Comparison of ENCODE assay signal across 10 mouse cellular contexts in genomic region chr19:38901146-38902135, GRCm38 (mm10). TPM values are rescaled to one million over a fixed set of nuclear protein-coding genes. Genes with fewer than 3 reads are reported as not detected.
DNase-seq lines count a peak whose midpoint lies in the region; ATAC-seq and TF ChIP-seq lines count a peak whose summit lies in the region.
"Had no signal": no experiment of that assay in that cellular context is flagged by ENCODE, and none has a peak within 500 bp of the region (broad histone marks: within the 10 kb centered on the region; RNA-seq: fewer than 3 reads in every experiment).

No protein-coding gene starts in this region.

- TF ChIP-seq POLR2A in lung, adult 2 months (IDR thresholded peaks at IDR 0.05; ENCODE audit: borderline replicate concordance, extremely low read depth, low read depth, low read length) = no peak

- intact Hi-C loops in gastrocnemius, postnatal 36 days (cut with DNase I) = no loop called here

- H3K4me3 ChIP-seq in heart, embryonic 13.5 days = no peak overlapping the region
- no peak overlapping the region for H3K4me3 ChIP-seq in heart, embryonic 10.5 days
- H3K4me3 ChIP-seq in lung, embryonic 15.5 days = no peak overlapping the region
- H3K4me3 ChIP-seq in lung, adult 2 months (replicated peaks; ENCODE audit: extremely low read depth, low read depth, low read length) = no peak overlapping the region
- no peak overlapping the region for H3K4me3 ChIP-seq in midbrain, embryonic 16.5 days (ENCODE audit: low read depth, low read length)
- H3K4me3 ChIP-seq: embryonic facial prominence, embryonic 12.5 days; megakaryocyte, embryonic 14.5 days had no signal

- no peak for DNase-seq in heart, embryonic 10.5 days (ENCODE audit: low spot score)
- DNase-seq in lung, adult 2 months = no peak
- DNase-seq in cerebellum, postnatal 10 days = peak; percentile 65 to 76
- DNase-seq in gastrocnemius, postnatal 36 days = no peak

- H3K9ac ChIP-seq in heart, embryonic 13.5 days = no peak overlapping the region
- no peak overlapping the region for H3K9ac ChIP-seq in lung, embryonic 15.5 days
- H3K9ac ChIP-seq in midbrain, embryonic 16.5 days (ENCODE audit: low read depth, low read length) = no peak overlapping the region
- H3K9ac ChIP-seq: embryonic facial prominence, embryonic 12.5 days had no signal

- no peak for ATAC-seq in heart, embryonic 13.5 days (ENCODE audit: extremely low read depth, insufficient number of reproducible peaks, low FRiP score, low TSS enrichment)
- peak; percentile 91 for ATAC-seq in lung, embryonic 15.5 days (ENCODE audit: borderline replicate concordance, extremely low read depth, low FRiP score, low TSS enrichment)
- peak; percentile 73; the same call in 1 of the 2 replicates for ATAC-seq in midbrain, embryonic 16.5 days
- no peak for ATAC-seq in monocyte, adult 5-6 weeks (replicated peaks; ENCODE audit: insufficient number of reproducible peaks, low FRiP score, low TSS enrichment, poor library complexity, severe bottlenecking)

- 69% methylated on average over 12 of the region's 12 CpGs for WGBS in heart, embryonic 13.5 days
- 82% methylated on average over 12 of the region's 12 CpGs for WGBS in heart, embryonic 10.5 days
- 49% methylated on average over 12 of the region's 12 CpGs for WGBS in lung, embryonic 15.5 days
- WGBS in lung, adult 2 months = 51% methylated on average over 12 of the region's 12 CpGs
- WGBS in midbrain, embryonic 16.5 days = 69% methylated on average over 12 of the region's 12 CpGs

- H3K9me3 ChIP-seq in heart, embryonic 13.5 days = no peaks in the 10 kb centered on the region
- no peaks in the 10 kb centered on the region for H3K9me3 ChIP-seq in heart, embryonic 10.5 days
- no peaks in the 10 kb centered on the region for H3K9me3 ChIP-seq in lung, embryonic 15.5 days
- H3K9me3 ChIP-seq in midbrain, embryonic 16.5 days (replicated peaks; ENCODE audit: control insufficient read depth, low read length, poor library complexity, severe bottlenecking) = no peaks in the 10 kb centered on the region
- H3K9me3 ChIP-seq: embryonic facial prominence, embryonic 12.5 days; megakaryocyte, embryonic 14.5 days had no signal

- H3K4me2 ChIP-seq in heart, embryonic 13.5 days = peak overlapping the region; percentile 20; the same call in 1 of the 2 replicates
- no peak overlapping the region for H3K4me2 ChIP-seq in lung, embryonic 15.5 days
- no peak overlapping the region for H3K4me2 ChIP-seq in midbrain, embryonic 16.5 days (ENCODE audit: low read length)
- H3K4me2 ChIP-seq: embryonic facial prominence, embryonic 12.5 days had no signal

- TF ChIP-seq CTCF in lung, adult 2 months (IDR thresholded peaks at IDR 0.05; ENCODE audit: insufficient read depth, low read length) = no peak

- H3K36me3 ChIP-seq in heart, embryonic 13.5 days = peaks cover 16% of the 10 kb centered on the region; the same call in 1 of the 2 replicates
- no peaks in the 10 kb centered on the region for H3K36me3 ChIP-seq in heart, embryonic 10.5 days
- H3K36me3 ChIP-seq in lung, embryonic 15.5 days = no peaks in the 10 kb centered on the region
- H3K36me3 ChIP-seq in midbrain, embryonic 16.5 days (ENCODE audit: control insufficient read depth, insufficient read depth, low read length) = no peaks in the 10 kb centered on the region
- H3K36me3 ChIP-seq: embryonic facial prominence, embryonic 12.5 days had no signal

- 0 out of 2 replicates have a peak, but pooled peaks cover 5% of the 10 kb centered on the region for H3K4me1 ChIP-seq in heart, embryonic 13.5 days
- no peaks in the 10 kb centered on the region for H3K4me1 ChIP-seq in heart, embryonic 10.5 days
- no peaks in the 10 kb centered on the region for H3K4me1 ChIP-seq in lung, embryonic 15.5 days
- no peaks in the 10 kb centered on the region for H3K4me1 ChIP-seq in lung, adult 2 months (ENCODE audit: control insufficient read depth, insufficient read depth, low read length)
- no peaks in the 10 kb centered on the region for H3K4me1 ChIP-seq in midbrain, embryonic 16.5 days (ENCODE audit: control insufficient read depth, insufficient read depth, low read length)
- H3K4me1 ChIP-seq: embryonic facial prominence, embryonic 12.5 days; megakaryocyte, embryonic 14.5 days had no signal

- no peaks in the 10 kb centered on the region for H3K27me3 ChIP-seq in heart, embryonic 13.5 days (replicated peaks)
- no peaks in the 10 kb centered on the region for H3K27me3 ChIP-seq in heart, embryonic 10.5 days (ENCODE audit: insufficient read depth, poor library complexity, severe bottlenecking)
- H3K27me3 ChIP-seq in lung, embryonic 15.5 days = no peaks in the 10 kb centered on the region
- H3K27me3 ChIP-seq in midbrain, embryonic 16.5 days (ENCODE audit: control insufficient read depth, insufficient read depth, low read depth, low read length) = no peaks in the 10 kb centered on the region
- H3K27me3 ChIP-seq: embryonic facial prominence, embryonic 12.5 days; megakaryocyte, embryonic 14.5 days had no signal

- no peak overlapping the region for H3K27ac ChIP-seq in heart, embryonic 13.5 days (replicated peaks)
- no peak overlapping the region for H3K27ac ChIP-seq in heart, embryonic 10.5 days
- peak overlapping the region; percentile 69 for H3K27ac ChIP-seq in lung, embryonic 15.5 days
- no peak overlapping the region; the same call in 1 of the 2 replicates for H3K27ac ChIP-seq in midbrain, embryonic 16.5 days (ENCODE audit: low read length)
- H3K27ac ChIP-seq: embryonic facial prominence, embryonic 12.5 days had no signal

RNA-seq across cellular contexts. Expression of gene Hells, which starts 29.3 kb away (rescaled TPM):
- polyA plus RNA-seq in heart, embryonic 13.5 days (2015; fragmentation: Nextera tagmentation; extraction: Ambion mirVana) = 20.6 and 22.9 TPM in 2 replicates
- 40.2 and 60.3 TPM in 2 replicates for polyA plus RNA-seq in heart, embryonic 10.5 days (2016; fragmentation: Nextera tagmentation; extraction: Ambion mirVana)
- 50.8 and 51.7 TPM in 2 replicates for polyA plus RNA-seq in lung, embryonic 15.5 days (2015; fragmentation: Nextera tagmentation; extraction: Ambion mirVana)
- polyA plus RNA-seq in lung, adult 2 months (2012; rRNA removed) = 0.12 and 0.44 TPM in 2 replicates
- 7.3 and 10.1 TPM in 2 replicates for polyA plus RNA-seq in midbrain, embryonic 16.5 days (2015; fragmentation: Nextera tagmentation; extraction: Ambion mirVana)
- total RNA-seq in monocyte, adult 5-6 weeks (2017) = 4.6 to 15.3 TPM (median 12.0 TPM) in 3 replicates
- under 1 TPM; 0.48 to 0.62 TPM for total RNA-seq in gastrocnemius, postnatal 36 days (2021)

Comparison
In these comparisons a context has a peak if more than half of its experiments do, and no peak if none do; other contexts are left out.
1. ATAC-seq: peak in lung, embryonic 15.5 days (single experiment) and midbrain, embryonic 16.5 days (single experiment); none in heart, embryonic 13.5 days (single experiment) and monocyte, adult 5-6 weeks (single experiment).
2. DNase-seq: peak in cerebellum, postnatal 10 days (2 of 2); none in heart, embryonic 10.5 days (single experiment), lung, adult 2 months (single experiment) and gastrocnemius, postnatal 36 days (0 of 2).